Mouse (Mus musculus) gastrocnemius, postnatal 14 days (tissue): ENCODE measurements around the gene Cisd1. TPM values are rescaled to one million over a fixed set of nuclear protein-coding genes. Genes with fewer than 3 reads are reported as not detected.
A peak's percentile ranks its signal among the peaks of the same experiment; 100 is the strongest.

Experiments used
- DNase-seq: peaks from one replicate; pipeline ENCODE4 v3.0.0; 2021; ENCODE audit warnings: mixed read lengths
- intact Hi-C: fragments of 180-260 bp; cut with DNase I; formaldehyde crosslinking; loops from one replicate; pipeline ENCODE4 v1.15.1; 2025; ENCODE audit warnings: low total_unique reads
- total RNA-seq, 2 experiments: library from RNA; stranded (reverse); gene quantifications; 2 replicates each; pipeline ENCODE4 v1.2.3; 2021

The Cisd1 gene
- total RNA-seq, 2 experiments from 2014 or later: 130 to 134 TPM

DNA sequence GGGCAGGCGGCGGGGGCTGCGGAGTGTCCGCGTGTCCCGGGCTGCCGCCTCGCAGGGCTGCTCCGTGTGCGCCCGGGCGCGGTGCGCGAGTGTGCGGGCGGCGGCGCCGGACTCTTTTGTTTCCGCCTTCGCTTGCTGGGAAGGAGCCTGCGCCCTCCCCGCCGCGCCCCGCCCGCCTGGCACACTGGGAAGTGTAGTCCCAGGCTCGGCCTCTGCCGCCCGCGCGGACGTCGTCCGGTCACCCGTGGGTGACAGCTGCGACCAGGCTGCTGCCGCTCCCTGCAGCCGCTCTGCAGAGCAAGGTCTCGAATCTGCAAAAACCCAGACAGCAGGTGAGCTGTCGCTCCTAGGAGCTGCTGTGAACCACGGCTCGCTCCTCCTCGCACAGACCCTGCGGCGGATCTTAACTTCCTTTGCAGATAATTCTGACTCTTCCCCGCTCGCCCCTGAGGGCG, 59.6 kb downstream of the Cisd1 start, which contains the start of gene Ube2d1:
Gene Ube2d1 (minus strand): TSS at position 137 of the 455 bp plus-strand sequence.
- intact Hi-C loops: no loop called here
- DNase-seq: peak; percentile 93

DNA sequence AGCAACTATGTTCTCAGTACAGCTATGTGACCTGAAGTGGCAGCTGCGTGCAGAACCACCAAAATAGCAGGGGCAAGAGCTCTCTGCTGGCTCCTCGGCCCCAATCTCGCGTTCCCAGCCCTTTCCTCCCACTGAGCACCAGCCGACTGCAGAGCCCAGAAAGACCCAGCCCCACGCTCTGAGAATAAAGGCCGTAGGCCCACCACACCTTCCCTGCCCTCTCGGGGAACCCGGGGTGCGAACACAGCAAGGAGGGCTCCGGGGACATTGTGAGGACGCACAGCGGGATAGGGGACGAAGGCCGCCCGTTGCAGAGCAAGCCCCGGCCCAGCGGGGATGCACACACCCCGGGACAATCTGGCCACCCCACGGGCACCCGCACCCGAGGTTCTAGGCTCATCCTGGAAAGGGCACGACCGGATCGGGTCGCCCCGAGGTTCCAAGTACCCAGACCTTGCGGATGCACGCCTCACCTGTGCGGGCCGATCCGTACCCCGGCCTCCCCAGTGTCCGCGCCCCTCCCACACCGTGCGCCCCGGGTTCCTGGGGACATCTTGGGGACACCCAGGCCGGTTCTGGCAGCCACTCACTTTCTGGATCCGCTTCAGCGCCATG, 60.1 kb downstream of the Cisd1 start:
- peak; percentile 52 for DNase-seq

DNA sequence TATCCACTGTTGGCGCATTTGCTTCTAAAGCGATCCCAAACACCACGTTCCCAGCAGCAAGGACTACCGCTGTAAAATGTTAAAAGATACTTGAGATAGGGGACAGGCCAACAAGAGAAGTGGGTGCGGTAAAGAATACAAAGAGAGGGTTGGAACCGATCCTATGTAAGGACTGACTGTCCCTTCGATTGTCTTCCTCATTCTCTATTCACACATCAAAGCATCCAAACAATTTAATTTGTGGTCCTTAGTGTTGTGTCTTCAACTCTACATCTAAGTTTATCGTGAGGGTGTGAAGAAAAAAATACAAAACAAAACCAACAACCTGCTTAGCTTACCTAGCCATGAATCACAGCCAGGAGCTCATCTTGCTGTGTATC, 60.6 kb downstream of the Cisd1 start:
- intact Hi-C loops: no loop called here
- no peak for DNase-seq

More for the DNA sequence above, 60.1 kb downstream of the Cisd1 start:
- intact Hi-C loops: no loop called here

Other genes starting within 250 kb of the Cisd1 start
- gene Bicc1, start 185.3 kb downstream of the Cisd1 start, total RNA-seq: 10 to 100 TPM; 18.6 to 20.6 TPM
- 10 to 100 TPM; 48.1 to 51.2 TPM for gene Tfam, start 106.7 kb downstream of the Cisd1 start, total RNA-seq
- 100 to 1,000 TPM; 150 to 153 TPM for gene Ube2d1, start 59.7 kb downstream of the Cisd1 start, total RNA-seq
- gene Ipmk, start 2.8 kb upstream of the Cisd1 start, total RNA-seq: 10 to 100 TPM; 10.8 to 11.8 TPM